Mouse (Mus musculus) forebrain, postnatal 0 days (tissue): ENCODE data around the gene Rbm6. TPM values are rescaled to one million over a fixed set of nuclear protein-coding genes. Genes with fewer than 3 reads are reported as not detected.
A peak's percentile ranks its signal among the peaks of the same experiment; 100 is the strongest.

ENCODE experiments used
- ATAC-seq: fragments of 200-750 bp; cut with Nextera tagmentation; 2 replicates; pipeline ENCODE4 v1.8.0; 2017; ENCODE audit warnings: mild to moderate bottlenecking, moderate library complexity
- DNase-seq: peaks from one replicate; pipeline ENCODE4 v3.0.0-alpha.2; 2015
- H3K27ac ChIP-seq: fragments of 300-500 bp; sonication (generic); 2 replicates; pipeline ENCODE4 v1.5.1; 2014; ENCODE audit warnings: low read depth, mild to moderate bottlenecking, antibody characterized with exemption, low read length, moderate library complexity, mixed read lengths
- H3K27me3 ChIP-seq: fragments of 300-500 bp; sonication (generic); 2 replicates; pipeline ENCODE4 v1.6.1; 2014; ENCODE audit warnings: mild to moderate bottlenecking, low read length, mixed read lengths; ENCODE audit not compliant: insufficient read depth
- H3K36me3 ChIP-seq: fragments of 300-500 bp; sonication (generic); 2 replicates; pipeline ENCODE4 v1.6.1; 2014; ENCODE audit warnings: mild to moderate bottlenecking, moderate library complexity; ENCODE audit not compliant: insufficient read depth
- H3K4me1 ChIP-seq: fragments of 300-500 bp; sonication (generic); 2 replicates; pipeline ENCODE4 v1.6.1; 2014; ENCODE audit warnings: antibody characterized with exemption; ENCODE audit not compliant: insufficient read depth
- H3K4me2 ChIP-seq: fragments of 300-500 bp; sonication (generic); 2 replicates; pipeline ENCODE4 v1.6.1; 2014; ENCODE audit warnings: low read depth, mild to moderate bottlenecking, moderate library complexity
- H3K4me3 ChIP-seq: fragments of 300-500 bp; sonication (generic); 2 replicates; pipeline ENCODE4 v1.5.1; 2014; ENCODE audit warnings: low read depth, low read length, mixed read lengths
- H3K9ac ChIP-seq: fragments of 300-500 bp; sonication (generic); 2 replicates; pipeline ENCODE4 v1.6.1; 2014; ENCODE audit warnings: mild to moderate bottlenecking
- H3K9me3 ChIP-seq: fragments of 300-500 bp; sonication (generic); 2 replicates; pipeline ENCODE4 v1.6.1; 2016; ENCODE audit warnings: low read length
- CTCF ChIP-seq: sonication (generic); IDR thresholded peaks from 2 replicates; pipeline ENCODE4 v1.5.1; 2016; ENCODE audit warnings: antibody characterized with exemption, control low read depth, low read depth
- WGBS: fragments of 180-500 bp; shearing (Covaris S2); extraction: QIAGEN DNeasy Blood & Tissue Kit; methylation state at CpG from one replicate; pipeline ENCODE4 v1.1.7; 2014; 5-methylcytosine and 5-hydroxymethylcytosine counted together
- polyA plus RNA-seq: library from polyadenylated mRNA; unstranded; fragments of >200 nt; fragmentation: Nextera tagmentation; extraction: Ambion mirVana; gene quantifications from 2 replicates; pipeline ENCODE4 v1.2.1, GENCODE M21; 2015
- total RNA-seq: library from RNA; depleted of rRNA; stranded (reverse); fragments of >200 nt; gene quantifications from 2 replicates; pipeline ENCODE4 v1.2.3, GENCODE M21; 2014

Gene Rbm6
- total and polyA plus RNA-seq, 2 experiments from 2014 or later = 59.5 to 78.3 TPM

- H3K36me3 ChIP-seq = no peaks in the 10 kb centered on the region
- H3K4me2 ChIP-seq = no peak overlapping the region
- WGBS = 66% methylated on average over 4 of the region's 4 CpGs
- H3K4me1 ChIP-seq = no peaks in the 10 kb centered on the region
- no peak overlapping the region for H3K9ac ChIP-seq
- no peaks in the 10 kb centered on the region for H3K9me3 ChIP-seq
- ATAC-seq (no peak), DNase-seq (no peak)
- no peak overlapping the region for H3K27ac ChIP-seq
- no peak overlapping the region for H3K4me3 ChIP-seq
- no peak for TF ChIP-seq CTCF
- no peaks in the 10 kb centered on the region for H3K27me3 ChIP-seq
These were observed 7.4 kb upstream of the Rbm6 start for GRCm38 (mm10) chr9:107880411-107880810.

- peaks cover 7% of the 10 kb centered on the region for H3K4me1 ChIP-seq
- H3K9me3 ChIP-seq = no peaks in the 10 kb centered on the region
- H3K4me3 ChIP-seq = peak overlapping the region; percentile 83
- DNase-seq (peak; percentile 98), ATAC-seq (peak; percentile 100)
- H3K27me3 ChIP-seq = no peaks in the 10 kb centered on the region
- H3K9ac ChIP-seq = peak overlapping the region; percentile 90
- WGBS = under 1% methylated on average over 76 of the region's 80 CpGs
- H3K4me2 ChIP-seq = peak overlapping the region; percentile 73
- H3K36me3 ChIP-seq = peaks cover 4% of the 10 kb centered on the region
- TF ChIP-seq CTCF = 0 out of 2 replicates have a peak, but pooled peaks have one; percentile 16
- H3K27ac ChIP-seq = peak overlapping the region; percentile 95
These were observed 513 bp downstream of the Rbm6 start for GRCm38 (mm10) chr9:107872350-107873098.

GRCm38 (mm10) chr9:107866081-107866480 is 7.0 kb downstream of the Rbm6 start:
- no peaks in the 10 kb centered on the region for H3K9me3 ChIP-seq
- no peak overlapping the region for H3K4me3 ChIP-seq
- no peak overlapping the region for H3K27ac ChIP-seq
- 99% methylated on average over 2 of the region's 2 CpGs for WGBS
- no peak overlapping the region for H3K4me2 ChIP-seq
- no peak for TF ChIP-seq CTCF
- no peak for DNase-seq
- H3K27me3 ChIP-seq = no peaks in the 10 kb centered on the region
- H3K36me3 ChIP-seq = peaks cover 4% of the 10 kb centered on the region
- H3K9ac ChIP-seq = no peak overlapping the region
- H3K4me1 ChIP-seq = peaks cover under 1% of the 10 kb centered on the region; the same call in 1 of the 2 replicates
- ATAC-seq = no peak

GRCm38 (mm10) chr9:107864493-107864892 is 8.5 kb downstream of the Rbm6 start:
- no peak for ATAC-seq
- H3K4me2 ChIP-seq = no peak overlapping the region
- no peak overlapping the region for H3K27ac ChIP-seq
- H3K36me3 ChIP-seq = 0 out of 2 replicates have a peak, but pooled peaks cover under 1% of the 10 kb centered on the region
- no peak overlapping the region for H3K4me3 ChIP-seq
- no peak for TF ChIP-seq CTCF
- no peaks in the 10 kb centered on the region for H3K9me3 ChIP-seq
- H3K4me1 ChIP-seq = no peaks in the 10 kb centered on the region
- H3K27me3 ChIP-seq = no peaks in the 10 kb centered on the region
- DNase-seq = no peak
- no peak overlapping the region for H3K9ac ChIP-seq
- WGBS = 79% methylated on average over 1 of the region's 1 CpGs

- Histone ChIP-seq H3K4me3 (no peak overlapping the region), H3K36me3 (peaks cover 12% of the 10 kb centered on the region), H3K27me3 (no peaks in the 10 kb centered on the region), H3K27ac (no peak overlapping the region), H3K4me2 (no peak overlapping the region), H3K9me3 (no peaks in the 10 kb centered on the region), H3K9ac (no peak overlapping the region), H3K4me1 (no peaks in the 10 kb centered on the region)
- no peak for DNase-seq
- no peak for TF ChIP-seq CTCF
- 98% methylated on average over 3 of the region's 3 CpGs for WGBS
- ATAC-seq = no peak
These were observed 14.7 kb downstream of the Rbm6 start for GRCm38 (mm10) chr9:107858343-107858742.

- no peak for DNase-seq
- H3K4me2 ChIP-seq = no peak overlapping the region
- peaks cover 23% of the 10 kb centered on the region for H3K36me3 ChIP-seq
- ATAC-seq = no peak
- H3K9me3 ChIP-seq = no peaks in the 10 kb centered on the region
- WGBS = 96% methylated on average over 7 of the region's 7 CpGs
- H3K9ac ChIP-seq = no peak overlapping the region
- H3K27me3 ChIP-seq = no peaks in the 10 kb centered on the region
- no peak overlapping the region for H3K27ac ChIP-seq
- no peak for TF ChIP-seq CTCF
- H3K4me3 ChIP-seq = no peak overlapping the region
- no peaks in the 10 kb centered on the region for H3K4me1 ChIP-seq
These were observed 24.1 kb downstream of the Rbm6 start for GRCm38 (mm10) chr9:107848922-107849321.

GRCm38 (mm10) chr9:107842709-107843108 is 30.3 kb downstream of the Rbm6 start:
- no peaks in the 10 kb centered on the region for H3K9me3 ChIP-seq
- peaks cover 14% of the 10 kb centered on the region for H3K36me3 ChIP-seq
- no peak for ATAC-seq
- no peak overlapping the region for H3K27ac ChIP-seq
- no peaks in the 10 kb centered on the region for H3K27me3 ChIP-seq
- no peak overlapping the region for H3K4me2 ChIP-seq
- H3K9ac ChIP-seq = no peak overlapping the region
- DNase-seq = no peak
- no peaks in the 10 kb centered on the region for H3K4me1 ChIP-seq
- WGBS = 94% methylated on average over 2 of the region's 2 CpGs
- no peak overlapping the region for H3K4me3 ChIP-seq
- TF ChIP-seq CTCF = no peak
